Mouse (Mus musculus): ENCODE measurements around the gene Prkcz. TPM values are rescaled to one million over a fixed set of nuclear protein-coding genes. Genes with fewer than 3 reads are reported as not detected.
A peak's percentile ranks its signal among the peaks of the same experiment; 100 is the strongest.

Prkcz gene
- polyA plus RNA-seq, 1 experiment from 2014 or later = 65.4 TPM

GRCm38 (mm10) chr4:155395471-155395870 lies 34.3 kb upstream of the Prkcz start:
- Histone ChIP-seq H3K36me3 (ENCODE audit: control insufficient read depth, insufficient read depth, low read length) (no peaks in the 10 kb centered on the region), H3K4me1 (ENCODE audit: control insufficient read depth, insufficient read depth, low read length) (0 out of 2 replicates have a peak, but pooled peaks cover 4% of the 10 kb centered on the region), H3K9me3 (ENCODE audit: control insufficient read depth, low read length) (no peaks in the 10 kb centered on the region), H3K4me2 (ENCODE audit: low read length) (no peak overlapping the region), H3K27ac (replicated peaks; ENCODE audit: low read depth, low read length) (no peak overlapping the region), H3K9ac (replicated peaks; ENCODE audit: low read length) (no peak overlapping the region), H3K4me3 (replicated peaks; ENCODE audit: low read depth, low read length) (no peak overlapping the region), H3K27me3 (ENCODE audit: control insufficient read depth, insufficient read depth, low read length) (peaks cover 36% of the 10 kb centered on the region)
- DNase-seq = no peak
- ATAC-seq (ENCODE audit: low FRiP score, low TSS enrichment) = no peak
- WGBS = 85% methylated on average over 5 of the region's 5 CpGs

- Histone ChIP-seq H3K4me3 (replicated peaks; ENCODE audit: low read depth, low read length) (no peak overlapping the region), H3K9ac (replicated peaks; ENCODE audit: low read length) (no peak overlapping the region), H3K4me1 (ENCODE audit: control insufficient read depth, insufficient read depth, low read length) (no peaks in the 10 kb centered on the region), H3K36me3 (ENCODE audit: control insufficient read depth, insufficient read depth, low read length) (no peaks in the 10 kb centered on the region), H3K4me2 (ENCODE audit: low read length) (no peak overlapping the region), H3K9me3 (ENCODE audit: control insufficient read depth, low read length) (no peaks in the 10 kb centered on the region), H3K27me3 (ENCODE audit: control insufficient read depth, insufficient read depth, low read length) (no peaks in the 10 kb centered on the region), H3K27ac (replicated peaks; ENCODE audit: low read depth, low read length) (no peak overlapping the region)
- ATAC-seq (ENCODE audit: low FRiP score, low TSS enrichment) (no peak), DNase-seq (no peak)
- 88% methylated on average over 8 of the region's 8 CpGs for WGBS
These were observed 26.0 kb upstream of the Prkcz start for GRCm38 (mm10) chr4:155387166-155387565.

- no peaks in the 10 kb centered on the region for H3K4me1 ChIP-seq (ENCODE audit: control insufficient read depth, insufficient read depth, low read length)
- H3K27me3 ChIP-seq (ENCODE audit: control insufficient read depth, insufficient read depth, low read length) = no peaks in the 10 kb centered on the region
- DNase-seq = no peak
- no peak for ATAC-seq (ENCODE audit: low FRiP score, low TSS enrichment)
- no peaks in the 10 kb centered on the region for H3K36me3 ChIP-seq (ENCODE audit: control insufficient read depth, insufficient read depth, low read length)
- no peak overlapping the region for H3K4me3 ChIP-seq (replicated peaks; ENCODE audit: low read depth, low read length)
- H3K4me2 ChIP-seq (ENCODE audit: low read length) = no peak overlapping the region
- no peaks in the 10 kb centered on the region for H3K9me3 ChIP-seq (ENCODE audit: control insufficient read depth, low read length)
- 75% methylated on average over 4 of the region's 4 CpGs for WGBS
- H3K9ac ChIP-seq (replicated peaks; ENCODE audit: low read length) = no peak overlapping the region
- no peak overlapping the region for H3K27ac ChIP-seq (replicated peaks; ENCODE audit: low read depth, low read length)
These were observed 22.2 kb upstream of the Prkcz start for GRCm38 (mm10) chr4:155383326-155383725.

- DNase-seq (no peak), ATAC-seq (ENCODE audit: low FRiP score, low TSS enrichment) (no peak)
- Histone ChIP-seq H3K9ac (replicated peaks; ENCODE audit: low read length) (0 out of 2 replicates have a peak overlapping the region, but pooled peaks have one; percentile 12), H3K36me3 (ENCODE audit: control insufficient read depth, insufficient read depth, low read length) (no peaks in the 10 kb centered on the region), H3K27me3 (ENCODE audit: control insufficient read depth, insufficient read depth, low read length) (no peaks in the 10 kb centered on the region), H3K4me2 (ENCODE audit: low read length) (no peak overlapping the region), H3K27ac (replicated peaks; ENCODE audit: low read depth, low read length) (no peak overlapping the region), H3K9me3 (ENCODE audit: control insufficient read depth, low read length) (no peaks in the 10 kb centered on the region), H3K4me1 (ENCODE audit: control insufficient read depth, insufficient read depth, low read length) (no peaks in the 10 kb centered on the region), H3K4me3 (replicated peaks; ENCODE audit: low read depth, low read length) (no peak overlapping the region)
- WGBS = 24% methylated on average over 9 of the region's 9 CpGs
These were observed 21.6 kb upstream of the Prkcz start for GRCm38 (mm10) chr4:155382752-155383151.

- DNase-seq (no peak), ATAC-seq (ENCODE audit: low FRiP score, low TSS enrichment) (no peak)
- no peaks in the 10 kb centered on the region for H3K36me3 ChIP-seq (ENCODE audit: control insufficient read depth, insufficient read depth, low read length)
- H3K27me3 ChIP-seq (ENCODE audit: control insufficient read depth, insufficient read depth, low read length) = no peaks in the 10 kb centered on the region
- no peaks in the 10 kb centered on the region for H3K4me1 ChIP-seq (ENCODE audit: control insufficient read depth, insufficient read depth, low read length)
- H3K9ac ChIP-seq (replicated peaks; ENCODE audit: low read length) = no peak overlapping the region
- H3K4me3 ChIP-seq (replicated peaks; ENCODE audit: low read depth, low read length) = no peak overlapping the region
- H3K9me3 ChIP-seq (ENCODE audit: control insufficient read depth, low read length) = no peaks in the 10 kb centered on the region
- no peak overlapping the region for H3K4me2 ChIP-seq (ENCODE audit: low read length)
- no peak overlapping the region for H3K27ac ChIP-seq (replicated peaks; ENCODE audit: low read depth, low read length)
- WGBS = 59% methylated on average over 7 of the region's 7 CpGs
These were observed 20.8 kb upstream of the Prkcz start for GRCm38 (mm10) chr4:155381974-155382373.

GRCm38 (mm10) chr4:155371797-155372735 lies 10.9 kb upstream of the Prkcz start:
- H3K4me3 ChIP-seq (replicated peaks; ENCODE audit: low read depth, low read length) = no peak overlapping the region
- H3K36me3 ChIP-seq (ENCODE audit: control insufficient read depth, insufficient read depth, low read length) = no peaks in the 10 kb centered on the region
- H3K27ac ChIP-seq (replicated peaks; ENCODE audit: low read depth, low read length) = no peak overlapping the region
- 74% methylated on average over 5 of the region's 5 CpGs for WGBS
- H3K9ac ChIP-seq (replicated peaks; ENCODE audit: low read length) = no peak overlapping the region
- H3K4me1 ChIP-seq (ENCODE audit: control insufficient read depth, insufficient read depth, low read length) = no peaks in the 10 kb centered on the region
- no peak overlapping the region for H3K4me2 ChIP-seq (ENCODE audit: low read length)
- H3K27me3 ChIP-seq (ENCODE audit: control insufficient read depth, insufficient read depth, low read length) = no peaks in the 10 kb centered on the region
- H3K9me3 ChIP-seq (ENCODE audit: control insufficient read depth, low read length) = no peaks in the 10 kb centered on the region
- ATAC-seq (ENCODE audit: low FRiP score, low TSS enrichment) = no peak
- no peak for DNase-seq

GRCm38 (mm10) chr4:155370737-155371715 lies 9.9 kb upstream of the Prkcz start:
- WGBS = 85% methylated on average over 15 of the region's 15 CpGs
- H3K36me3 ChIP-seq (ENCODE audit: control insufficient read depth, insufficient read depth, low read length) = no peaks in the 10 kb centered on the region
- no peak overlapping the region for H3K9ac ChIP-seq (replicated peaks; ENCODE audit: low read length)
- no peaks in the 10 kb centered on the region for H3K9me3 ChIP-seq (ENCODE audit: control insufficient read depth, low read length)
- DNase-seq (no peak), ATAC-seq (ENCODE audit: low FRiP score, low TSS enrichment) (no peak)
- H3K4me2 ChIP-seq (ENCODE audit: low read length) = no peak overlapping the region
- H3K27me3 ChIP-seq (ENCODE audit: control insufficient read depth, insufficient read depth, low read length) = no peaks in the 10 kb centered on the region
- no peak overlapping the region for H3K27ac ChIP-seq (replicated peaks; ENCODE audit: low read depth, low read length)
- H3K4me3 ChIP-seq (replicated peaks; ENCODE audit: low read depth, low read length) = no peak overlapping the region
- H3K4me1 ChIP-seq (ENCODE audit: control insufficient read depth, insufficient read depth, low read length) = no peaks in the 10 kb centered on the region

- H3K36me3 ChIP-seq (ENCODE audit: control insufficient read depth, insufficient read depth, low read length) = no peaks in the 10 kb centered on the region
- no peak overlapping the region for H3K9ac ChIP-seq (replicated peaks; ENCODE audit: low read length)
- peaks cover 3% of the 10 kb centered on the region; the same call in 1 of the 2 replicates for H3K27me3 ChIP-seq (ENCODE audit: control insufficient read depth, insufficient read depth, low read length)
- no peaks in the 10 kb centered on the region for H3K4me1 ChIP-seq (ENCODE audit: control insufficient read depth, insufficient read depth, low read length)
- H3K4me2 ChIP-seq (ENCODE audit: low read length) = no peak overlapping the region
- no peak overlapping the region for H3K4me3 ChIP-seq (replicated peaks; ENCODE audit: low read depth, low read length)
- no peak overlapping the region for H3K27ac ChIP-seq (replicated peaks; ENCODE audit: low read depth, low read length)
- ATAC-seq (ENCODE audit: low FRiP score, low TSS enrichment) = no peak
- DNase-seq = peak; percentile 64
- H3K9me3 ChIP-seq (ENCODE audit: control insufficient read depth, low read length) = no peaks in the 10 kb centered on the region
- 22% methylated on average over 12 of the region's 12 CpGs for WGBS
These were observed 7.5 kb upstream of the Prkcz start for GRCm38 (mm10) chr4:155368684-155369083.

Measured in midbrain, embryonic 14.5 days (tissue).